Mouse (Mus musculus) embryonic facial prominence, embryonic 11.5 days (tissue): ENCODE results near the gene Wasf2. TPM values are rescaled to one million over a fixed set of nuclear protein-coding genes. Genes with fewer than 3 reads are reported as not detected.

Source experiments
- ATAC-seq: fragments of 200-750 bp; cut with Nextera tagmentation; replicated peaks from 2 replicates; pipeline ENCODE4 v1.8.0; 2017; ENCODE audit warnings: low read depth; ENCODE audit not compliant: insufficient number of reproducible peaks, low FRiP score, low TSS enrichment
- DNase-seq: peaks from one replicate; pipeline ENCODE4 v3.0.0-alpha.2; 2015; ENCODE audit warnings: low spot score
- H3K27ac ChIP-seq: fragments of 300-500 bp; sonication (generic); replicated peaks from 2 replicates; pipeline ENCODE4 v1.5.1; 2014; ENCODE audit warnings: mild to moderate bottlenecking, low read depth, low read length, control low read depth
- H3K27me3 ChIP-seq: fragments of 300-500 bp; sonication (generic); 2 replicates; pipeline ENCODE4 v1.6.1; 2014; ENCODE audit warnings: mild to moderate bottlenecking, low read length, moderate library complexity, mixed read lengths; ENCODE audit not compliant: control insufficient read depth, insufficient read depth
- H3K36me3 ChIP-seq: fragments of 300-500 bp; sonication (generic); replicated peaks from 2 replicates; pipeline ENCODE4 v1.6.1; 2014; ENCODE audit warnings: low read depth, mild to moderate bottlenecking, low read length, moderate library complexity, mixed read lengths; ENCODE audit not compliant: control insufficient read depth, insufficient read depth
- H3K4me1 ChIP-seq: fragments of 300-500 bp; sonication (generic); 2 replicates; pipeline ENCODE4 v1.6.1; 2014; ENCODE audit warnings: low read length, mixed read lengths; ENCODE audit not compliant: control insufficient read depth, insufficient read depth
- H3K4me2 ChIP-seq: fragments of 300-500 bp; sonication (generic); 2 replicates; pipeline ENCODE4 v1.6.1; 2014; ENCODE audit warnings: low read depth, mild to moderate bottlenecking, control low read depth, low read length, moderate library complexity
- H3K4me3 ChIP-seq: fragments of 300-500 bp; sonication (generic); 2 replicates; pipeline ENCODE4 v1.5.1; 2014; ENCODE audit warnings: low read depth, low read length, control low read depth
- H3K9ac ChIP-seq: fragments of 300-500 bp; sonication (generic); replicated peaks from 2 replicates; pipeline ENCODE4 v1.6.1; 2014; ENCODE audit warnings: mild to moderate bottlenecking, control low read depth, low read length
- H3K9me3 ChIP-seq: fragments of 300-500 bp; sonication (generic); replicated peaks from 2 replicates; pipeline ENCODE4 v1.6.1; 2016; ENCODE audit warnings: mild to moderate bottlenecking, low read length, inconsistent platforms, mixed read lengths; ENCODE audit not compliant: control insufficient read depth
- WGBS: fragments of 180-500 bp; shearing (Covaris S2); extraction: QIAGEN DNeasy Blood & Tissue Kit; methylation state at CpG from one replicate; pipeline ENCODE4 v1.1.7; 2014; 5-methylcytosine and 5-hydroxymethylcytosine counted together
- polyA plus RNA-seq: library from polyadenylated mRNA; unstranded; fragments of >200 nt; fragmentation: Nextera tagmentation; extraction: Ambion mirVana; gene quantifications from 2 replicates; pipeline ENCODE4 v1.2.1, GENCODE M21; 2014

Wasf2 gene
- polyA plus RNA-seq, 1 experiment from 2014 or later = 75.9 TPM

GRCm38 (mm10) chr4:133197801-133198286, 67.5 kb downstream of the Wasf2 start:
- Histone ChIP-seq H3K9ac (no peak overlapping the region), H3K4me3 (no peak overlapping the region), H3K27ac (peak overlapping the region; percentile 56), H3K27me3 (no peaks in the 10 kb centered on the region), H3K9me3 (no peaks in the 10 kb centered on the region), H3K36me3 (peaks cover 9% of the 10 kb centered on the region), H3K4me1 (peaks cover 26% of the 10 kb centered on the region), H3K4me2 (peak overlapping the region; percentile 7; the same call in 1 of the 2 replicates)
- WGBS = 15% methylated on average over 13 of the region's 13 CpGs
- DNase-seq (peak; percentile 43), ATAC-seq (no peak)

GRCm38 (mm10) chr4:133198337-133199180, 68.3 kb downstream of the Wasf2 start:
- Histone ChIP-seq H3K27me3 (no peaks in the 10 kb centered on the region), H3K4me2 (no peak overlapping the region), H3K4me3 (no peak overlapping the region), H3K27ac (no peak overlapping the region), H3K36me3 (peaks cover 6% of the 10 kb centered on the region; the same call in 1 of the 2 replicates), H3K9me3 (no peaks in the 10 kb centered on the region), H3K9ac (peak overlapping the region; percentile 18; the same call in 1 of the 2 replicates), H3K4me1 (peaks cover 26% of the 10 kb centered on the region)
- DNase-seq = peak; percentile 46
- no peak for ATAC-seq
- 19% methylated on average over 19 of the region's 19 CpGs for WGBS

- Histone ChIP-seq H3K9me3 (no peaks in the 10 kb centered on the region), H3K27ac (no peak overlapping the region), H3K4me2 (no peak overlapping the region), H3K36me3 (peaks cover 3% of the 10 kb centered on the region; the same call in 1 of the 2 replicates), H3K4me3 (no peak overlapping the region), H3K27me3 (no peaks in the 10 kb centered on the region), H3K4me1 (peaks cover 26% of the 10 kb centered on the region), H3K9ac (no peak overlapping the region; the same call in 1 of the 2 replicates)
- 54% methylated on average over 6 of the region's 6 CpGs for WGBS
- DNase-seq (no peak), ATAC-seq (no peak)
Measured at GRCm38 (mm10) chr4:133199743-133200142, 69.4 kb downstream of the Wasf2 start.

- Histone ChIP-seq H3K27ac (no peak overlapping the region), H3K27me3 (no peaks in the 10 kb centered on the region), H3K4me2 (no peak overlapping the region), H3K36me3 (peaks cover 2% of the 10 kb centered on the region; the same call in 1 of the 2 replicates), H3K9ac (no peak overlapping the region; the same call in 1 of the 2 replicates), H3K9me3 (no peaks in the 10 kb centered on the region), H3K4me3 (no peak overlapping the region), H3K4me1 (peaks cover 26% of the 10 kb centered on the region)
- WGBS = 48% methylated on average over 20 of the region's 21 CpGs
- ATAC-seq (no peak), DNase-seq (no peak)
Measured at GRCm38 (mm10) chr4:133200343-133200742, 70.0 kb downstream of the Wasf2 start.

GRCm38 (mm10) chr4:133201006-133201771, 70.9 kb downstream of the Wasf2 start:
- ATAC-seq = no peak
- WGBS = 72% methylated on average over 8 of the region's 8 CpGs
- H3K4me2 ChIP-seq = no peak overlapping the region
- DNase-seq = peak; percentile 56
- no peaks in the 10 kb centered on the region; the same call in 1 of the 2 replicates for H3K36me3 ChIP-seq
- H3K4me3 ChIP-seq = no peak overlapping the region
- H3K4me1 ChIP-seq = peaks cover 26% of the 10 kb centered on the region
- H3K27me3 ChIP-seq = no peaks in the 10 kb centered on the region
- no peak overlapping the region for H3K9ac ChIP-seq
- no peak overlapping the region for H3K27ac ChIP-seq
- no peaks in the 10 kb centered on the region for H3K9me3 ChIP-seq

GRCm38 (mm10) chr4:133202254-133202653, 71.9 kb downstream of the Wasf2 start:
- H3K27me3 ChIP-seq = no peaks in the 10 kb centered on the region
- peaks cover 18% of the 10 kb centered on the region for H3K4me1 ChIP-seq
- WGBS = 93% methylated on average over 3 of the region's 3 CpGs
- H3K4me3 ChIP-seq = no peak overlapping the region
- H3K4me2 ChIP-seq = no peak overlapping the region
- H3K36me3 ChIP-seq = no peaks in the 10 kb centered on the region
- DNase-seq (no peak), ATAC-seq (no peak)
- H3K9ac ChIP-seq = no peak overlapping the region
- no peak overlapping the region for H3K27ac ChIP-seq
- no peaks in the 10 kb centered on the region for H3K9me3 ChIP-seq

- Histone ChIP-seq H3K4me2 (no peak overlapping the region), H3K9ac (no peak overlapping the region), H3K27ac (no peak overlapping the region), H3K4me3 (no peak overlapping the region), H3K9me3 (no peaks in the 10 kb centered on the region), H3K36me3 (no peaks in the 10 kb centered on the region), H3K4me1 (peaks cover 10% of the 10 kb centered on the region), H3K27me3 (no peaks in the 10 kb centered on the region)
- 71% methylated on average over 3 of the region's 3 CpGs for WGBS
- no peak for DNase-seq
- no peak for ATAC-seq
Measured at GRCm38 (mm10) chr4:133203591-133203990, 73.3 kb downstream of the Wasf2 start.
